Mouse (Mus musculus): ENCODE results near the gene Slc35e3. TPM values are rescaled to one million over a fixed set of nuclear protein-coding genes. Genes with fewer than 3 reads are reported as not detected.

The Slc35e3 gene
- polyA plus RNA-seq, 1 experiment from 2014 or later: 37.3 TPM

GRCm38 (mm10) chr10:117702024-117702833, 43.9 kb downstream of the Slc35e3 start:
- Histone ChIP-seq H3K9me3 (no peaks in the 10 kb centered on the region), H3K9ac (replicated peaks) (no peak overlapping the region), H3K4me2 (replicated peaks) (no peak overlapping the region), H3K4me3 (no peak overlapping the region), H3K27ac (replicated peaks) (no peak overlapping the region), H3K27me3 (no peaks in the 10 kb centered on the region), H3K36me3 (peaks cover 92% of the 10 kb centered on the region), H3K4me1 (no peaks in the 10 kb centered on the region)
- no peak for ATAC-seq (ENCODE audit: low FRiP score, low read depth)
- WGBS: 98% methylated on average over 6 of the region's 6 CpGs

DNA sequence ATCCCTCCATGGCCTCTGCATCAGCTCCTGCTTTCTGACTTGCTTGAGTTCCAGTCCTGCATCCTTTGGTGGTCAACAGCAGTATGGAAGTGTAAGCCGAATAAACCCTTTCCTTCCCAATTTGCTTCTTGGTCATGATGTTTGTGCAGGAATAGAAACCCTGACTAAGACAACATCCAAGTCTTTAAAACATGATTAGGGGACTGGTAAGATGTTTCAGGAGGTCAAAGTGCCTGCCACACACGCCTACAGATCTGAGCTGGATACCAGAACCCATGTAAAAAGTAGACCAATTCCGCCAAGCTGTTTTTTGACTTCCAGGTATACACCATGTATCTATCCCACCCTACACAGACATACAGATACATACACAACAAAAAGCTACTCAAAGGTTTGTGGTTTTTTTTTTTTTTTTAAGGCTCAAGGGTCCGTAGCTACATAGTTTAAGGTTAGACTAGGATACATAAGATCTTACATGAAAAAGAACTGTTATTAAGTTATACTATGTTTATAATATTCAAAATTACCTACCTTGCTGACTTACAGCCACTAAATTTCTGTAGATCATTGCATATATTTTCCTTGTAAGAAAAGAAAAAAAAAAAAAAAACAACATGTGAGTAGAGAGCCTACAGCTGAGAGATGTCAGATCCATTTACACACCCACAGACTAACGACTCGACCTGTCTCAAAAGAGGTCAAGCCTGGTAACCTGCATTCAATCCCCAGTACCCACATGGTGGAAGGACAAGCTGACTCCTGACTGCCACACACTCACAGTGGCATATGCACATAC, 44.9 kb downstream of the Slc35e3 start:
- Histone ChIP-seq H3K27ac (replicated peaks) (no peak overlapping the region), H3K9me3 (no peaks in the 10 kb centered on the region), H3K4me2 (replicated peaks) (no peak overlapping the region), H3K4me3 (no peak overlapping the region), H3K36me3 (peaks cover 93% of the 10 kb centered on the region), H3K27me3 (no peaks in the 10 kb centered on the region), H3K9ac (replicated peaks) (no peak overlapping the region), H3K4me1 (no peaks in the 10 kb centered on the region)
- 95% methylated on average over 6 of the region's 6 CpGs for WGBS
- no peak for ATAC-seq (ENCODE audit: low FRiP score, low read depth)

DNA sequence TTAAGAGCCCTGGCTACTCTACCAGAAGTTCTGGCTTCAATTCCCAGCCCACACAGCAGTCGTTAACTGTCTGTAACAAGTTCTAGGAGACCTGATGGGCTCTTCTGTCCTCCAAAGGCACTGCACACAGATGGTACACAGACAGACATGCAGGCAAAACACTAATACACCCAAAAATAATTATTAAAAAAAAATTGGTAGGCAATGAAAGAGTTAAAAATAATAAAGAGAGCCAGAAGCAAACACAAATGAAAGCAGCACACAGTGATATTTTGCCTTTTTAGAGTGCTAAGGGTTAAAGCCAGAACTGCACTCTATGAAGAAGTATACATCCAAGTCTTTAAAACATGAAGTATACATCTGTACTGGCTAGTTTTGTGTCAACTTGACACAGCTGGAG, 45.7 kb downstream of the Slc35e3 start:
- no peak for ATAC-seq (ENCODE audit: low FRiP score, low read depth)
- 92% methylated on average over 1 of the region's 1 CpGs for WGBS
- no peaks in the 10 kb centered on the region for H3K27me3 ChIP-seq
- no peak overlapping the region for H3K4me2 ChIP-seq (replicated peaks)
- no peak overlapping the region for H3K9ac ChIP-seq (replicated peaks)
- peaks cover 96% of the 10 kb centered on the region for H3K36me3 ChIP-seq
- H3K4me1 ChIP-seq: no peaks in the 10 kb centered on the region
- no peak overlapping the region for H3K4me3 ChIP-seq
- no peaks in the 10 kb centered on the region for H3K9me3 ChIP-seq
- no peak overlapping the region for H3K27ac ChIP-seq (replicated peaks)

- Histone ChIP-seq H3K4me3 (no peak overlapping the region), H3K9ac (replicated peaks) (no peak overlapping the region), H3K4me1 (no peaks in the 10 kb centered on the region), H3K27ac (replicated peaks) (no peak overlapping the region), H3K4me2 (replicated peaks) (no peak overlapping the region), H3K36me3 (peaks cover 96% of the 10 kb centered on the region), H3K27me3 (no peaks in the 10 kb centered on the region), H3K9me3 (no peaks in the 10 kb centered on the region)
- ATAC-seq (ENCODE audit: low FRiP score, low read depth): no peak
- 95% methylated on average over 4 of the region's 4 CpGs for WGBS
Measured at GRCm38 (mm10) chr10:117699914-117700313, 46.3 kb downstream of the Slc35e3 start.

- Histone ChIP-seq H3K27ac (replicated peaks) (no peak overlapping the region), H3K9ac (replicated peaks) (no peak overlapping the region), H3K36me3 (peaks cover 93% of the 10 kb centered on the region), H3K4me1 (no peaks in the 10 kb centered on the region), H3K9me3 (no peaks in the 10 kb centered on the region), H3K27me3 (no peaks in the 10 kb centered on the region), H3K4me3 (no peak overlapping the region), H3K4me2 (replicated peaks) (no peak overlapping the region)
- WGBS: 95% methylated on average over 10 of the region's 10 CpGs
- no peak for ATAC-seq (ENCODE audit: low FRiP score, low read depth)
Measured at GRCm38 (mm10) chr10:117698313-117699138, 47.6 kb downstream of the Slc35e3 start.

DNA sequence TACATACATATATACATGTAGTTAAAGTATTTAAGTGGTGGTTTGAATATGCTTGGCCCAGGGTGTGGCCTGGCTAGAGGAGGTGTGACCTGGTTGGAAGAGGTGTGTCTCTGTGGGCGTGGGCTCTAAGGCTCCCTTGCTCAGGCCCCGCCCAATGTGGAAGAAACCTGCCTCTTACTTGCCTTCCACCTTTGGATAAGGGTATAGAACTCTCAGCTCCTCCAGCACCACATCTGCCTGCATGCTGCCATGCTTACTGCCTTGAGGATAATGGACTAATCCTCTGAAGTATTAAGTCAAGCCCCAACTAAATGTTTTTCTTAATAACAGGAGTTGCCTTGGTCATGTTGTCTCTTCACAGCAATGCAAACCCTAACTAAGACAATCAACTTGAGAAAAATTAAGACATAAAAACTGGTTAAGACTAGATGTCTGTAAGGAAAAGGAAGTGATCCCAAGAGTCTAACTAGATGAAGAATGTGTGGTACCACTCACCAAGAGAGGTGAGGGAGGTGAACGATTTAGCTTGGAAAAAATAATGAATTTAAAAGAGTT, 48.5 kb downstream of the Slc35e3 start:
- Histone ChIP-seq H3K4me3 (no peak overlapping the region), H3K27ac (replicated peaks) (no peak overlapping the region), H3K27me3 (no peaks in the 10 kb centered on the region), H3K9ac (replicated peaks) (no peak overlapping the region), H3K9me3 (no peaks in the 10 kb centered on the region), H3K36me3 (peaks cover 91% of the 10 kb centered on the region), H3K4me2 (replicated peaks) (no peak overlapping the region), H3K4me1 (no peaks in the 10 kb centered on the region)
- 92% methylated on average over 3 of the region's 3 CpGs for WGBS
- no peak for ATAC-seq (ENCODE audit: low FRiP score, low read depth)

GRCm38 (mm10) chr10:117696827-117697560, 49.2 kb downstream of the Slc35e3 start:
- Histone ChIP-seq H3K9ac (replicated peaks) (no peak overlapping the region), H3K27me3 (no peaks in the 10 kb centered on the region), H3K4me1 (no peaks in the 10 kb centered on the region), H3K27ac (replicated peaks) (no peak overlapping the region), H3K9me3 (no peaks in the 10 kb centered on the region), H3K4me2 (replicated peaks) (no peak overlapping the region), H3K36me3 (peaks cover 92% of the 10 kb centered on the region), H3K4me3 (no peak overlapping the region)
- no peak for ATAC-seq (ENCODE audit: low FRiP score, low read depth)
- WGBS: 95% methylated on average over 6 of the region's 6 CpGs

GRCm38 (mm10) chr10:117696021-117696826, 49.9 kb downstream of the Slc35e3 start:
- peaks cover 92% of the 10 kb centered on the region for H3K36me3 ChIP-seq
- H3K9ac ChIP-seq (replicated peaks): no peak overlapping the region
- H3K4me2 ChIP-seq (replicated peaks): no peak overlapping the region
- H3K4me3 ChIP-seq: no peak overlapping the region
- H3K9me3 ChIP-seq: no peaks in the 10 kb centered on the region
- H3K27ac ChIP-seq (replicated peaks): no peak overlapping the region
- WGBS: 92% methylated on average over 8 of the region's 8 CpGs
- no peaks in the 10 kb centered on the region for H3K4me1 ChIP-seq
- no peaks in the 10 kb centered on the region for H3K27me3 ChIP-seq
- no peak for ATAC-seq (ENCODE audit: low FRiP score, low read depth)

DNA sequence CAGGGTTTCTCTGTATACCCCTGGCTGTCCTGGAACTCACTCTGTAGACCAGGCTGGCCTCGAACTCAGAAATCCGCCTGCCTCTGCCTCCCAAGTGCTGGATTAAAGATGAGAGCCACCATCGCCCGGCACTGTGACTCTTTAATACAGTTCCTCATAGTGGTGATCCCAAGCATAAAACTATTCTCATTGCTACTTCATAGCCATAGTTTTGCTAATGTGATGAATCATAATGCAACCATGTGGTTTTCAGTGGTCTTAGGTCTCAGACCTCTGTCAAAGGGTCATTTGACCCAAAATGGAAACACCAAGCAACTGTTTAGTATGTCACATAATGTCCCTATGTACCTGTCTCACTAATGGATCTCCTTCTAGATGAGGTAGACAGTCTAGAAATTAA, 50.6 kb downstream of the Slc35e3 start:
- ATAC-seq (ENCODE audit: low FRiP score, low read depth): no peak
- peaks cover 92% of the 10 kb centered on the region for H3K36me3 ChIP-seq
- no peak overlapping the region for H3K4me2 ChIP-seq (replicated peaks)
- H3K4me3 ChIP-seq: no peak overlapping the region
- no peak overlapping the region for H3K27ac ChIP-seq (replicated peaks)
- H3K27me3 ChIP-seq: no peaks in the 10 kb centered on the region
- no peaks in the 10 kb centered on the region for H3K4me1 ChIP-seq
- no peaks in the 10 kb centered on the region for H3K9me3 ChIP-seq
- WGBS: 94% methylated on average over 4 of the region's 4 CpGs
- no peak overlapping the region for H3K9ac ChIP-seq (replicated peaks)

DNA sequence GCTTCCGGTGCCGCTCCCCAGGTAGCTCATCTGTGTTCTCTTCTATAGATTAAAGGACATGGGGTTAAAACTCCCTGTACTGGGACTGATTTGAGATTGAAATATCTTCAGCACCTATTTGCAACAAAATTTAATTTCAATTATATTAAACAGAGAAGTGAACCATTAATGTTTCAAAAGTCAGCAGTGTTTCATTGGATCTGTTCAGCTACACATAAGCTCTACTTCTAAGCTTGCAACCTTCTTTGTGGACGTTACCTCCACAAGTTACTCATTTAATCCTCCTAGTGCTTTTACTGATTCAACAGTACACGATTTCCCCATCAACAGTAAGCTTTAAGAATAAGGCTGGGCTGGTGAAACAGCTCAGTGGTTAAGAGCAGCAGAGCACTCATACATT, 51.1 kb downstream of the Slc35e3 start:
- no peak overlapping the region for H3K9ac ChIP-seq (replicated peaks)
- no peak overlapping the region for H3K27ac ChIP-seq (replicated peaks)
- no peak overlapping the region for H3K4me3 ChIP-seq
- 97% methylated on average over 4 of the region's 4 CpGs for WGBS
- no peaks in the 10 kb centered on the region for H3K4me1 ChIP-seq
- ATAC-seq (ENCODE audit: low FRiP score, low read depth): no peak
- no peaks in the 10 kb centered on the region for H3K27me3 ChIP-seq
- H3K4me2 ChIP-seq (replicated peaks): no peak overlapping the region
- no peaks in the 10 kb centered on the region for H3K9me3 ChIP-seq
- H3K36me3 ChIP-seq: peaks cover 92% of the 10 kb centered on the region
